Mouse (Mus musculus): ENCODE measurements at regions not wholly inside any gene's neighbourhood (a gene's known extent, or its start where the extent isn't known, plus 50 kb on each side); places are given as distances from the start of the nearest gene placed in this dataset.

- H3K27ac ChIP-seq (ENCODE audit: insufficient read depth, low read depth): peak overlapping the region; percentile 60
- in situ Hi-C loops (cut with MboI; ENCODE audit: low pct_ligation_motif_present, low pct_unique_long_range_greater_than_20kb, low sequenced_read_pairs): loop anchor here (10.0 kb wide), 1 partner anchor 131 kb away; no protein-coding TSS in a partner anchor
- DNase-seq (ENCODE audit: extremely low read depth): peak; percentile 80
- TF ChIP-seq ZC3H11A (IDR thresholded peaks at IDR 0.05; ENCODE audit: low read depth, low read length) (no peak), MXI1 (IDR thresholded peaks at IDR 0.05; ENCODE audit: low read depth, low read length) (peak; percentile 82), BHLHE40 (IDR thresholded peaks at IDR 0.05; ENCODE audit: low read depth, low read length) (peak; percentile 92), MAZ (IDR thresholded peaks at IDR 0.05; ENCODE audit: low read depth, low read length) (no peak; the same call in 1 of the 2 replicates), ELF1 (IDR thresholded peaks at IDR 0.05; ENCODE audit: low read depth, low read length) (0 out of 2 replicates have a peak, but pooled peaks have one; percentile 34), CHD1 (IDR thresholded peaks at IDR 0.05; ENCODE audit: low read depth, low read length) (0 out of 2 replicates have a peak, but pooled peaks have one; percentile 63), ZKSCAN1 (IDR thresholded peaks at IDR 0.05; ENCODE audit: borderline replicate concordance, low read depth, low read length) (no peak; the same call in 1 of the 2 replicates), SMC3 (IDR thresholded peaks at IDR 0.05; ENCODE audit: low read depth, low read length) (peak; percentile 19; the same call in 1 of the 2 replicates), ZNF384 (IDR thresholded peaks at IDR 0.05; ENCODE audit: low read depth, low read length) (no peak), SIN3A (IDR thresholded peaks at IDR 0.05; ENCODE audit: low read length) (peak; percentile 93), ETS1 (conservative IDR thresholded peaks at IDR 0.05; ENCODE audit: low read depth, low read length) (peak; percentile 100), CTCF (conservative IDR thresholded peaks at IDR 0.05 in 1 of 2, IDR thresholded peaks at IDR 0.05 in 1 of 2; ENCODE audit: low read depth in 2 of 2, low read length in 2 of 2) (no peak), EP300 (IDR thresholded peaks at IDR 0.05; ENCODE audit: low read length) (peak; percentile 86), MEF2A (IDR thresholded peaks at IDR 0.05; ENCODE audit: borderline replicate concordance, low read depth, low read length) (peak; percentile 77), MAFK (IDR thresholded peaks at IDR 0.05; ENCODE audit: insufficient replicate concordance, low read length) (0 out of 2 replicates have a peak, but pooled peaks have one; percentile 51), KAT2A (IDR thresholded peaks at IDR 0.05; ENCODE audit: insufficient replicate concordance, low read length) (0 out of 2 replicates have a peak, but pooled peaks have one; percentile 37), POLR2A (IDR thresholded peaks at IDR 0.05; ENCODE audit: low read depth, low read length) (peak; percentile 56), JUN (IDR thresholded peaks at IDR 0.05; ENCODE audit: insufficient read depth, low read depth, low read length) (peak; percentile 82), UBTF (IDR thresholded peaks at IDR 0.05; ENCODE audit: low read depth, low read length) (peak; percentile 69; the same call in 1 of the 2 replicates), POLR2AphosphoS2 (IDR thresholded peaks at IDR 0.05; ENCODE audit: low read depth, low read length) (no peak), PAX5 (IDR thresholded peaks at IDR 0.05; ENCODE audit: low read length) (no peak), TCF12 (IDR thresholded peaks at IDR 0.05; ENCODE audit: low read depth, low read length) (peak; percentile 94), NELFE (IDR thresholded peaks at IDR 0.05; ENCODE audit: low read depth, low read length) (peak; percentile 32; the same call in 1 of the 2 replicates), E2F4 (IDR thresholded peaks at IDR 0.05; ENCODE audit: insufficient replicate concordance, low read depth, low read length) (no peak), RCOR1 (conservative IDR thresholded peaks at IDR 0.05; ENCODE audit: low read depth, low read length) (0 out of 2 replicates have a peak, but pooled peaks have one; percentile 16), HCFC1 (IDR thresholded peaks at IDR 0.05; ENCODE audit: low read depth, low read length) (peak; percentile 49; the same call in 1 of the 2 replicates), CHD2 (IDR thresholded peaks at IDR 0.05; ENCODE audit: low read length) (peak; percentile 57; the same call in 1 of the 2 replicates), USF2 (conservative IDR thresholded peaks at IDR 0.05; ENCODE audit: low read depth, low read length) (no peak), USF1 (IDR thresholded peaks at IDR 0.05; ENCODE audit: low read depth, low read length) (peak; percentile 17; the same call in 1 of the 2 replicates), MAX (IDR thresholded peaks at IDR 0.05; ENCODE audit: low read length) (peak; percentile 90), MYC (IDR thresholded peaks at IDR 0.05; ENCODE audit: low read depth, low read length) (peak; percentile 93), NRF1 (IDR thresholded peaks at IDR 0.05; ENCODE audit: low read depth, low read length) (peak; percentile 42; the same call in 1 of the 2 replicates), JUND (conservative IDR thresholded peaks at IDR 0.05; ENCODE audit: low read depth, low read length) (peak; percentile 81), ZMIZ1 (IDR thresholded peaks at IDR 0.05; ENCODE audit: low read depth, low read length) (peak; percentile 72; the same call in 1 of the 2 replicates), IRF4 (IDR thresholded peaks at IDR 0.05; ENCODE audit: low read depth, low read length) (peak; percentile 82), TBP (conservative IDR thresholded peaks at IDR 0.05; ENCODE audit: low read depth, low read length) (peak; percentile 76)
- H3K4me1 ChIP-seq (ENCODE audit: control insufficient read depth in 1 of 2, insufficient read depth in 2 of 2): peaks cover 18 to 25% of the 10 kb centered on the region in 2 experiments
- dilution Hi-C loops (cut with MboI; ENCODE audit: extremely low pct_ligation_motif_present, extremely low pct_unique_long_range_greater_than_20kb, low sequenced_read_pairs): no loop called here
- peak overlapping the region; percentile 64; the same call in 1 of the 2 replicates for H3K4me2 ChIP-seq (ENCODE audit: insufficient read depth, low read depth, poor library complexity, severe bottlenecking)
- H3K9ac ChIP-seq (ENCODE audit: insufficient read depth, low read depth): no peak overlapping the region
- no peaks in the 10 kb centered on the region for H3K79me2 ChIP-seq (replicated peaks; ENCODE audit: control insufficient read depth, extremely low read depth, insufficient read depth, poor library complexity, severe bottlenecking)
- H3K36me3 ChIP-seq (replicated peaks in 1 of 2; ENCODE audit: control insufficient read depth in 1 of 2, insufficient read depth in 1 of 2, low read length in 1 of 2): no peaks in the 10 kb centered on the region
- no peaks in the 10 kb centered on the region for H3K27me3 ChIP-seq (replicated peaks)
- no peak overlapping the region for H3K4me3 ChIP-seq (replicated peaks in 1 of 3; ENCODE audit: low read depth in 2 of 3, low read length in 2 of 3, poor library complexity in 1 of 3)
- H3K9me3 ChIP-seq (replicated peaks; ENCODE audit: low read length): no peaks in the 10 kb centered on the region
Observed at GRCm38 (mm10) chr9:116375658-116376357, 200.6 kb upstream of the Tgfbr2 start.
